Mouse (Mus musculus) ES-E14 (cell line): ENCODE data around the gene Macrod2.

Source experiments
- HCFC1 ChIP-seq: IDR thresholded peaks from 2 replicates; pipeline ENCODE4 v1.6.1; 2012; ENCODE audit warnings: low read length, inconsistent platforms, borderline replicate concordance; ENCODE audit not compliant: insufficient read depth
- ZC3H11A ChIP-seq: IDR thresholded peaks from 2 replicates; pipeline ENCODE4 v1.6.1; 2012; ENCODE audit warnings: low read depth, mild to moderate bottlenecking, inconsistent platforms, low read length, borderline replicate concordance

- TF ChIP-seq ZC3H11A = no peak
- no peak for TF ChIP-seq HCFC1
Measured at GRCm38 (mm10) chr2:142344758-142345157, 1949.6 kb downstream of the Macrod2 start.
